Mouse (Mus musculus): ENCODE data around the gene C1s1. TPM values are rescaled to one million over a fixed set of nuclear protein-coding genes. Genes with fewer than 3 reads are reported as not detected.

Gene C1s1
- total RNA-seq (2023): under 1 TPM in 1 of 2 experiments, not detected in 1; 0.83 TPM

GRCm38 (mm10) chr6:124542284-124542683, at the start of gene C1s1:
TSS of gene C1s1 (minus strand) at chr6:124542359.

GRCm38 (mm10) chr6:124570026-124570425, 27.9 kb upstream of the C1s1 start, which contains the start of gene C1rb:
TSS of gene C1rb (plus strand) at chr6:124570294.

GRCm38 (mm10) chr6:124512355-124512836, 29.8 kb downstream of the C1s1 start, which contains the start of gene C1ra:
TSS of gene C1ra (plus strand) at chr6:124512405.

GRCm38 (mm10) chr6:124492842-124493561, 49.2 kb downstream of the C1s1 start, which contains the start of gene C1rl:
TSS of gene C1rl (plus strand) at chr6:124493113.

Other genes with a start within 250 kb of the C1s1 start
- 1 to 10 TPM; 1.0 to 2.9 TPM for gene Cd163, start 237.7 kb downstream of the C1s1 start, total RNA-seq (2023)
- 10 to 100 TPM; 45.0 to 45.4 TPM for gene Pex5, start 127.3 kb downstream of the C1s1 start, total RNA-seq (2023)
- 1 to 10 TPM; 1.3 to 3.7 TPM for gene Clstn3, start 77.6 kb downstream of the C1s1 start, total RNA-seq (2023)
- gene C1rl, start 49.2 kb downstream of the C1s1 start, total RNA-seq (2023): not detected
- under 1 TPM in 1 of 2 experiments, not detected in 1; 0.30 TPM for gene C1ra, start 30.0 kb downstream of the C1s1 start, total RNA-seq (2023)
- not detected for gene C1rb, start 27.9 kb upstream of the C1s1 start, total RNA-seq (2023)
- not detected for gene C1s2, start 93.7 kb upstream of the C1s1 start, total RNA-seq (2023)
- gene Lpcat3, start 120.7 kb upstream of the C1s1 start, total RNA-seq (2023): 10 to 100 TPM; 55.1 to 60.9 TPM
- 100 to 1,000 TPM; 125 to 132 TPM for gene Emg1, start 169.8 kb upstream of the C1s1 start, total RNA-seq (2023)
- gene Phb2, start 170.0 kb upstream of the C1s1 start, total RNA-seq (2023): 100 to 1,000 TPM; 226 to 235 TPM
- gene Ptpn6, start 196.4 kb upstream of the C1s1 start, total RNA-seq (2023): 100 to 1,000 TPM; 669 to 751 TPM
- 100 to 1,000 TPM; 246 to 277 TPM for gene Grcc10, start 199.0 kb upstream of the C1s1 start, total RNA-seq (2023)
- not detected for gene Gm45234, start 213.7 kb upstream of the C1s1 start, total RNA-seq (2023)
- gene Atn1, start 214.2 kb upstream of the C1s1 start, total RNA-seq (2023): 10 to 100 TPM; 25.7 to 42.9 TPM
- 1 to 10 TPM in 1 of 2 experiments, under 1 TPM in 1; 0.95 to 1.9 TPM for gene Eno2, start 227.3 kb upstream of the C1s1 start, total RNA-seq (2023)
- gene Lrrc23, start 237.4 kb upstream of the C1s1 start, total RNA-seq (2023): 1 to 10 TPM; 3.1 to 7.8 TPM